11 mouse cellular contexts compared by ENCODE assay signal in the genomic region with DNA sequence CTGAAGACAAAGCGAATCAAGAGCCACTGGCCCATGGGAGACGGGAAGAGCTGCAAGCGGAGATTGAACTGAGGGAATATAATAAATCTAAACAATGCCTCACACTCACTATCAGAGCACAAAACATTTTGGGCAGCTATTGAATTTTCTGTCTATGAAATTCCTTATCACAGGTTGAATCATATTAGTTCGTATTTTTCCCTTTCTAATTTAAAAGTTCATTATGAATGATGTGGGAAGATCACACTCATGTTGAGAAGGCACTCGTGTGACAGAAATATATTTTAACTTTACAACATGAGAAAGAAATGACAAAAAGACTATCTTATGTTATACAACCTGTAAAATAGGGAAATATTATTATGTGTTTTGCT.
"Had no signal": no experiment of that assay in that cellular context is flagged by ENCODE, and none has a peak within 500 bp of the region (broad histone marks: within the 10 kb centered on the region; RNA-seq: fewer than 3 reads in every experiment).

No protein-coding gene starts in this region.

- ATAC-seq: liver, embryonic 12.5 days had no signal

- H3K36me3 ChIP-seq: liver, embryonic 12.5 days; neural tube, embryonic 12.5 days had no signal

- H3K27ac ChIP-seq: liver, embryonic 12.5 days; liver, embryonic 14.5 days; neural tube, embryonic 12.5 days had no signal

- H3K4me3 ChIP-seq: liver, embryonic 12.5 days; neural tube, embryonic 12.5 days had no signal

- H3K9ac ChIP-seq: liver, embryonic 12.5 days; liver, embryonic 14.5 days; lung, embryonic 14.5 days; neural tube, embryonic 12.5 days had no signal

- H3K9me3 ChIP-seq: liver, embryonic 12.5 days; neural tube, embryonic 12.5 days had no signal

- H3K4me1 ChIP-seq: liver, embryonic 12.5 days; neural tube, embryonic 12.5 days had no signal

- H3K27me3 ChIP-seq: liver, embryonic 12.5 days; neural tube, embryonic 12.5 days had no signal

- DNase-seq: lung, adult 18-20 months; lung, postnatal 10 days; lung, postnatal 4 days; right cerebral cortex, postnatal 14 days; thymus, adult 18-20 months; thymus, postnatal 14 days; thymus, postnatal 36 days had no signal

- H3K4me2 ChIP-seq: liver, embryonic 12.5 days; lung, embryonic 14.5 days; neural tube, embryonic 12.5 days had no signal
